Mouse (Mus musculus) heart, adult 2 months (tissue): ENCODE data around the gene Gm28051.

ENCODE experiments used
- CTCF ChIP-seq: fragments of 200-600 bp; IDR thresholded peaks from 2 replicates; pipeline ENCODE4 v1.8.1; 2022; ENCODE audit warnings: antibody characterized with exemption, mild to moderate bottlenecking, moderate library complexity
- EP300 ChIP-seq: fragments of 200-500 bp; IDR thresholded peaks from 2 replicates; pipeline ENCODE4 v1.6.1; 2011; ENCODE audit warnings: low read depth, low read length, control low read depth; ENCODE audit not compliant: insufficient read depth
- POLR2A ChIP-seq: fragments of 200-500 bp; IDR thresholded peaks from 2 replicates; pipeline ENCODE4 v1.6.1; 2011; ENCODE audit warnings: mild to moderate bottlenecking, low read depth, low read length, control low read depth; ENCODE audit not compliant: insufficient read depth

DNA sequence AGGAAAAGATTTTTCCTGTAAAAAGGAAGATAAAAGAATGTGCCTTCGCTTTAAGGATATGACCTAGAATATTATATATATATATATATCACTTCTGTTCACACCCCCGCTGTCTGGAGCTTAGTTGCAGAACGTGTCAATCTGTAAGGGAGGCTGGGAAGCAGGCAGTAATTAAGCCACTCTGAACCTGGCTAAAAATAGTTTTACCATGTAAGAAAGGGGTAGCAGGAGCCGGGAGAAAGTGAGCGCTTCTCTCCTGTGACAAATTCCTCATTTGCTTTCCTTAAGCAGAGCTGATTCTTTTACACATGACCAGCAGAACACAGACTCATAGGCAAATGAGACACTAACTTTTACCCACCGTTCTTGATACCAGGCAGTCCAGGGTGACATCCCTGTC lies 33.7 kb downstream of the Gm28051 start:
- TF ChIP-seq CTCF (no peak), EP300 (no peak), POLR2A (no peak)
